Mouse (Mus musculus): Measurements from ENCODE around the gene Afap1. TPM values are rescaled to one million over a fixed set of nuclear protein-coding genes. Genes with fewer than 3 reads are reported as not detected.

Afap1 gene
- polyA plus RNA-seq, 1 experiment: 0.01 TPM

DNA sequence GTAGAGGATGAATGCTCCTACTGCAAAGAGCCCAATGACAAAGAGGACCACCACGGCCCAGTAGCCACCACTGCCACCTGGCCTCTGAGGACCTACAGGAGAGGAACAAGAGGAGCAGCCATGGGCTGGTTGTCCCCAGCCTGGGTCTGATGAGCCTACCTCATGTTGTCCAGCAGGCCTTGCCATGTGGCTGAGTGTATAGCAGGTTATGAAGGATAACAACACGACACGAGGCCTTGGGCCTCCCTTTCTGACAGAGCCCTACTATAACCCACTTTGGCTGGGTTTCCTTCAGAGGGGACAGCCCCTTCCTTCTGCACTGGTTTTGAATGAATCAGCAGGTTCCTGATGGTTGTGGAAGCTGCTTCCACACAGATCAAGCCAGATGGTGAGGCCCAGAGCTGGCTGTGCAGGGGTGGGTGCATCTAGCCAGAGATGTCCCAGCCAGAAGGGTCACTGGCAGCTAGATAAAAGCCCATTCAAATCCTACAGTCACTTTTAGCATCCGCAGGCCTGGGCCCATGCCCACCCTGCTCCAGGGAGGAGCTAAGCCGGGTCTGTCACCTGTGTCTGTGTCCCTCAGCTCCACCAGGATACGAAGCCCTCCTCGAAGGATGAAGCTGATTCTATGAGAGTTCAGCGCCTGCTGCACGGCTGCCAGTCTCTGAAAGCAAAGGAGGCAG, 131.0 kb downstream of the Afap1 start:
- no peak for TF ChIP-seq TAL1 (IDR thresholded peaks at IDR 0.05; ENCODE audit: low read length)
- no peak for TF ChIP-seq GATA1 (IDR thresholded peaks at IDR 0.05; ENCODE audit: low read length)
- no peak overlapping the region for H3K4me3 ChIP-seq (replicated peaks)
- no peaks in the 10 kb centered on the region for H3K27me3 ChIP-seq (ENCODE audit: control insufficient read depth)
- no peaks in the 10 kb centered on the region for H3K4me1 ChIP-seq (ENCODE audit: control insufficient read depth)
- H3K9me3 ChIP-seq (ENCODE audit: control insufficient read depth, low read length): no peaks in the 10 kb centered on the region
- H3K36me3 ChIP-seq (ENCODE audit: control insufficient read depth): no peaks in the 10 kb centered on the region

DNA sequence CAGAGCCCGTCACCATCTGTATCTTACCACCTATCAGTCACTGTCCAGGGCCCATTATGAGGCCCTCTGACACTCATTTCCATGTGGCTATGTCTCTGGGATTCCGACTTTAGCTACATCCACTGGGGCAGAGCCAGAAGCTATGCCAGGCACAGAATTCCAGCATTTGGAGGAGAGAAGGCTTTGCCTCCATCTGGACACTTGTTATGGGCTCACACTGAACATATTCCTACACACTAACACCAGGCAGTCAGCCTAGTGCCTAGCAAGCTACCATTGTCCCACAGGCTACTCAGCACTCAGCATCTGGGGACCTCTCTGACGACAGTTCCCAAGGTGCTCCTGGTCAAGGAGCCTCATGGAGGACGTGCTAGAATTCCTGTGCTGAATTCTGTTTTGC, 132.0 kb downstream of the Afap1 start:
- Histone ChIP-seq H3K36me3 (ENCODE audit: control insufficient read depth) (no peaks in the 10 kb centered on the region), H3K27me3 (ENCODE audit: control insufficient read depth) (no peaks in the 10 kb centered on the region), H3K4me3 (replicated peaks) (no peak overlapping the region), H3K9me3 (ENCODE audit: control insufficient read depth, low read length) (no peaks in the 10 kb centered on the region), H3K4me1 (ENCODE audit: control insufficient read depth) (no peaks in the 10 kb centered on the region)
- TF ChIP-seq TAL1 (IDR thresholded peaks at IDR 0.05; ENCODE audit: low read length) (no peak), GATA1 (IDR thresholded peaks at IDR 0.05; ENCODE audit: low read length) (no peak)

- Histone ChIP-seq H3K4me1 (ENCODE audit: control insufficient read depth) (no peaks in the 10 kb centered on the region), H3K27me3 (ENCODE audit: control insufficient read depth) (no peaks in the 10 kb centered on the region), H3K36me3 (ENCODE audit: control insufficient read depth) (no peaks in the 10 kb centered on the region), H3K9me3 (ENCODE audit: control insufficient read depth, low read length) (no peaks in the 10 kb centered on the region), H3K4me3 (replicated peaks) (no peak overlapping the region)
- TF ChIP-seq TAL1 (IDR thresholded peaks at IDR 0.05; ENCODE audit: low read length) (no peak), GATA1 (IDR thresholded peaks at IDR 0.05; ENCODE audit: low read length) (no peak)
These were observed 140.7 kb downstream of the Afap1 start for GRCm38 (mm10) chr5:36033531-36034426.

DNA sequence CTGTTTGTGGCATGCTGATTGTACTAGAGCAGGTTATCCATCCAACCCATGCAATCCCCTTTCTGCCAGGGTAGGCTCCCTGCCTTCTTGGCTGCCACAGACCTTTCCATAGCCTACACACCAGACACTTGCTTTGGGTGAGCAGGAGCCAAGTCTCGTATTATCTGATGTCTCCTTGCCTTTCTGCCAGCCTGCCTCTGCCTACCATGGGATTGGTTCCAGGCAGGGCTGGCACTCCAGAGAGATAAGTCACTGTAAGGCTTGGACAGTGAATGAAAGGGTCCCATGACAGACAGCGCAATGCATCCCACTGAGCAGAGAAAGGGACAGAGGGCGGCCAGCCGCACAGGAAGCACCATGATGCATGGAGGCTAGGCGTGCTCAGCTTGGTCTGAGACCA, 146.5 kb downstream of the Afap1 start:
- H3K9me3 ChIP-seq (ENCODE audit: control insufficient read depth, low read length): no peaks in the 10 kb centered on the region
- TF ChIP-seq GATA1 (IDR thresholded peaks at IDR 0.05; ENCODE audit: low read length) (no peak), TAL1 (IDR thresholded peaks at IDR 0.05; ENCODE audit: low read length) (no peak)
- H3K27me3 ChIP-seq (ENCODE audit: control insufficient read depth): no peaks in the 10 kb centered on the region
- no peaks in the 10 kb centered on the region for H3K4me1 ChIP-seq (ENCODE audit: control insufficient read depth)
- H3K4me3 ChIP-seq (replicated peaks): no peak overlapping the region
- no peaks in the 10 kb centered on the region for H3K36me3 ChIP-seq (ENCODE audit: control insufficient read depth)

- Histone ChIP-seq H3K27me3 (ENCODE audit: control insufficient read depth) (no peaks in the 10 kb centered on the region), H3K4me3 (replicated peaks) (no peak overlapping the region), H3K9me3 (ENCODE audit: control insufficient read depth, low read length) (no peaks in the 10 kb centered on the region), H3K4me1 (ENCODE audit: control insufficient read depth) (no peaks in the 10 kb centered on the region), H3K36me3 (ENCODE audit: control insufficient read depth) (no peaks in the 10 kb centered on the region)
- no peak for TF ChIP-seq GATA1 (IDR thresholded peaks at IDR 0.05; ENCODE audit: low read length)
- no peak for TF ChIP-seq TAL1 (IDR thresholded peaks at IDR 0.05; ENCODE audit: low read length)
These were observed 147.5 kb downstream of the Afap1 start for GRCm38 (mm10) chr5:36040398-36041235.

DNA sequence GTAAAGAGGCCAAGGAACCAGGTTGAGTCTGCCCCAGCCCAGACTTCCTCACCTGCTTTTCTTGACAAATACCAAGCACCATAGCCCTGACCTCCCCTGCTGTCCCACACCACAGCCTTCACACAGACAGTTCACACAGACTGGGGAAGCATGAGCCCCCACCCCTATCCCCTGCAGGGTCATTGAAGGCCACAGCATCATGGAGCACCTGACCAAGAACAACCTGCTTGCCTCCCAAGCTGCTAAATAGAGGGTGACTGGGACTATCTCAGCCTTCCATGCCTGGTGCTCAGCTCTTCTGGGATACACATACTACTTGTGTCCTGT, 148.1 kb downstream of the Afap1 start:
- Histone ChIP-seq H3K9me3 (ENCODE audit: control insufficient read depth, low read length) (no peaks in the 10 kb centered on the region), H3K36me3 (ENCODE audit: control insufficient read depth) (no peaks in the 10 kb centered on the region), H3K27me3 (ENCODE audit: control insufficient read depth) (no peaks in the 10 kb centered on the region), H3K4me1 (ENCODE audit: control insufficient read depth) (no peaks in the 10 kb centered on the region), H3K4me3 (replicated peaks) (no peak overlapping the region)
- TF ChIP-seq TAL1 (IDR thresholded peaks at IDR 0.05; ENCODE audit: low read length) (no peak), GATA1 (IDR thresholded peaks at IDR 0.05; ENCODE audit: low read length) (no peak)

- TF ChIP-seq GATA1 (IDR thresholded peaks at IDR 0.05; ENCODE audit: low read length): no peak
- TF ChIP-seq TAL1 (IDR thresholded peaks at IDR 0.05; ENCODE audit: low read length): no peak
- H3K4me1 ChIP-seq (ENCODE audit: control insufficient read depth): no peaks in the 10 kb centered on the region
- no peaks in the 10 kb centered on the region for H3K9me3 ChIP-seq (ENCODE audit: control insufficient read depth, low read length)
- H3K4me3 ChIP-seq (replicated peaks): no peak overlapping the region
- H3K27me3 ChIP-seq (ENCODE audit: control insufficient read depth): no peaks in the 10 kb centered on the region
- no peaks in the 10 kb centered on the region for H3K36me3 ChIP-seq (ENCODE audit: control insufficient read depth)
These were observed 148.6 kb downstream of the Afap1 start for GRCm38 (mm10) chr5:36041756-36042155.

GRCm38 (mm10) chr5:36043154-36043553, 150.0 kb downstream of the Afap1 start:
- Histone ChIP-seq H3K4me1 (ENCODE audit: control insufficient read depth) (no peaks in the 10 kb centered on the region), H3K27me3 (ENCODE audit: control insufficient read depth) (no peaks in the 10 kb centered on the region), H3K4me3 (replicated peaks) (no peak overlapping the region), H3K9me3 (ENCODE audit: control insufficient read depth, low read length) (no peaks in the 10 kb centered on the region), H3K36me3 (ENCODE audit: control insufficient read depth) (no peaks in the 10 kb centered on the region)
- TF ChIP-seq GATA1 (IDR thresholded peaks at IDR 0.05; ENCODE audit: low read length) (no peak), TAL1 (IDR thresholded peaks at IDR 0.05; ENCODE audit: low read length) (no peak)

Other genes with a start within 250 kb of the Afap1 start
- not detected in 2 replicates for gene Htra3, start 213.5 kb upstream of the Afap1 start, polyA plus RNA-seq (2012)
- 0.01 and 0.03 TPM in 2 replicates for gene Sh3tc1, start 153.3 kb upstream of the Afap1 start, polyA plus RNA-seq (2012)
- gene Ablim2, start 135.4 kb upstream of the Afap1 start, polyA plus RNA-seq (2012): not detected in 2 replicates

Data from erythroblast, embryonic 14.5 days (primary cell).